ENCODE assay signal across 14 mouse cellular contexts in genomic region chr1:134320691-134321301, GRCm38 (mm10). TPM values are rescaled to one million over a fixed set of nuclear protein-coding genes. Genes with fewer than 3 reads are reported as not detected.
DNase-seq lines count a peak whose midpoint lies in the region; ATAC-seq lines count a peak whose summit lies in the region.
"Had no signal": no experiment of that assay in that cellular context is flagged by ENCODE, and none has a peak within 500 bp of the region (broad histone marks: within the 10 kb centered on the region; RNA-seq: fewer than 3 reads in every experiment).

No protein-coding gene starts in this region.

- DNase-seq in hindbrain, embryonic 11.5 days (ENCODE audit: low spot score): peak; percentile 46
- DNase-seq in mesoderm, embryonic 11.5 days (ENCODE audit: low read depth, low spot score): peak; percentile 70
- DNase-seq in spleen, postnatal 36 days (ENCODE audit: low spot score in 2 of 2): no peak
- no peak for DNase-seq in cerebellum, postnatal 10 days
- DNase-seq: cerebellum, adult 2 months; gastrocnemius, postnatal 14 days; kidney, adult 8-10 months; layer of hippocampus, postnatal 36 days; liver, postnatal 0 days; right cerebral cortex, adult 18-20 months had no signal

- no peaks in the 10 kb centered on the region for H3K27me3 ChIP-seq in midbrain, embryonic 12.5 days
- no peaks in the 10 kb centered on the region for H3K27me3 ChIP-seq in midbrain, embryonic 15.5 days (replicated peaks)
- no peaks in the 10 kb centered on the region for H3K27me3 ChIP-seq in hindbrain, embryonic 11.5 days (ENCODE audit: control insufficient read depth, insufficient read depth, low read length)
- H3K27me3 ChIP-seq: stomach, embryonic 15.5 days had no signal

- H3K27ac ChIP-seq in midbrain, embryonic 12.5 days (replicated peaks): 0 out of 2 replicates have a peak overlapping the region, but pooled peaks have one; percentile 1
- H3K27ac ChIP-seq in midbrain, embryonic 15.5 days: no peak overlapping the region
- peak overlapping the region; percentile 17; the same call in 1 of the 2 replicates for H3K27ac ChIP-seq in hindbrain, embryonic 11.5 days (ENCODE audit: low read depth, low read length)
- H3K27ac ChIP-seq: stomach, embryonic 15.5 days had no signal

- H3K4me2 ChIP-seq in midbrain, embryonic 12.5 days (replicated peaks): no peak overlapping the region
- no peak overlapping the region for H3K4me2 ChIP-seq in midbrain, embryonic 15.5 days
- H3K4me2 ChIP-seq in hindbrain, embryonic 11.5 days (replicated peaks; ENCODE audit: low read depth, low read length): no peak overlapping the region
- H3K4me2 ChIP-seq: stomach, embryonic 15.5 days had no signal

- H3K4me3 ChIP-seq in midbrain, embryonic 12.5 days: no peak overlapping the region
- H3K4me3 ChIP-seq in midbrain, embryonic 15.5 days: no peak overlapping the region
- no peak overlapping the region for H3K4me3 ChIP-seq in hindbrain, embryonic 11.5 days (ENCODE audit: low read depth, low read length)
- H3K4me3 ChIP-seq: stomach, embryonic 15.5 days had no signal

- peaks cover 12% of the 10 kb centered on the region for H3K4me1 ChIP-seq in midbrain, embryonic 12.5 days
- H3K4me1 ChIP-seq in midbrain, embryonic 15.5 days: peaks cover 2% of the 10 kb centered on the region; the same call in 1 of the 2 replicates
- H3K4me1 ChIP-seq in hindbrain, embryonic 11.5 days (replicated peaks; ENCODE audit: control insufficient read depth, insufficient read depth, low read length): peaks cover 3% of the 10 kb centered on the region; the same call in 1 of the 2 replicates

- no peak overlapping the region for H3K9ac ChIP-seq in midbrain, embryonic 12.5 days (replicated peaks)
- no peak overlapping the region for H3K9ac ChIP-seq in midbrain, embryonic 15.5 days
- no peak overlapping the region for H3K9ac ChIP-seq in hindbrain, embryonic 11.5 days (ENCODE audit: low read depth, low read length)
- H3K9ac ChIP-seq: liver, postnatal 0 days; stomach, embryonic 15.5 days had no signal

- no peak for ATAC-seq in midbrain, embryonic 12.5 days (ENCODE audit: low FRiP score, low read depth)
- ATAC-seq in midbrain, embryonic 15.5 days (replicated peaks): no peak
- ATAC-seq in hindbrain, embryonic 11.5 days (ENCODE audit: low FRiP score): peak; percentile 56
- no peak for ATAC-seq in frontal cortex, adult (ENCODE audit: low TSS enrichment)
- ATAC-seq: liver, postnatal 0 days had no signal

- whole genome bisulfite sequencing in midbrain, embryonic 12.5 days: 66% methylated on average over 14 of the region's 14 CpGs
- 58% methylated on average over 14 of the region's 14 CpGs for WGBS in midbrain, embryonic 15.5 days
- 62% methylated on average over 14 of the region's 14 CpGs for WGBS in hindbrain, embryonic 11.5 days

- H3K36me3 ChIP-seq in midbrain, embryonic 12.5 days: no peaks in the 10 kb centered on the region
- H3K36me3 ChIP-seq in midbrain, embryonic 15.5 days (replicated peaks): 0 out of 2 replicates have a peak, but pooled peaks cover 6% of the 10 kb centered on the region
- no peaks in the 10 kb centered on the region for H3K36me3 ChIP-seq in hindbrain, embryonic 11.5 days (ENCODE audit: control insufficient read depth, insufficient read depth, low read length)
- H3K36me3 ChIP-seq: stomach, embryonic 15.5 days had no signal

- H3K9me3 ChIP-seq in midbrain, embryonic 12.5 days: no peaks in the 10 kb centered on the region
- H3K9me3 ChIP-seq in midbrain, embryonic 15.5 days: no peaks in the 10 kb centered on the region
- no peaks in the 10 kb centered on the region for H3K9me3 ChIP-seq in hindbrain, embryonic 11.5 days (ENCODE audit: control insufficient read depth, low read length)
- H3K9me3 ChIP-seq: stomach, embryonic 15.5 days had no signal

RNA-seq across cellular contexts. Expression of gene Ppfia4, which starts 11.9 kb away (rescaled TPM):
- 5.1 and 5.3 TPM in 2 replicates for polyA plus RNA-seq in midbrain, embryonic 12.5 days (2016; fragmentation: Nextera tagmentation; extraction: Ambion mirVana)
- 18.9 and 20.4 TPM in 2 replicates for polyA plus RNA-seq in midbrain, embryonic 15.5 days (2015; fragmentation: Nextera tagmentation; extraction: Ambion mirVana)
- polyA plus RNA-seq in hindbrain, embryonic 11.5 days (2014; fragmentation: Nextera tagmentation; extraction: Ambion mirVana): 1.9 and 2.1 TPM in 2 replicates

RNA-seq across cellular contexts. Expression of gene Myog, which starts 31.0 kb away (rescaled TPM):
- 0.11 and 0.30 TPM in 2 replicates for polyA plus RNA-seq in midbrain, embryonic 12.5 days (2016; fragmentation: Nextera tagmentation; extraction: Ambion mirVana)
- 0.10 TPM in 1 of 2 replicates, not detected in the other for polyA plus RNA-seq in midbrain, embryonic 15.5 days (2015; fragmentation: Nextera tagmentation; extraction: Ambion mirVana)
- 5.5 and 12.2 TPM in 2 replicates for polyA plus RNA-seq in hindbrain, embryonic 11.5 days (2014; fragmentation: Nextera tagmentation; extraction: Ambion mirVana)
- polyA plus RNA-seq: cerebellum, adult 2 months; liver, postnatal 0 days had no signal

RNA-seq across cellular contexts. Expression of gene Tmem183a, which starts 41.0 kb away (rescaled TPM):
- polyA plus RNA-seq in midbrain, embryonic 12.5 days (2016; fragmentation: Nextera tagmentation; extraction: Ambion mirVana): 118 and 120 TPM in 2 replicates
- polyA plus RNA-seq in midbrain, embryonic 15.5 days (2015; fragmentation: Nextera tagmentation; extraction: Ambion mirVana): 144 and 147 TPM in 2 replicates
- 126 and 128 TPM in 2 replicates for polyA plus RNA-seq in hindbrain, embryonic 11.5 days (2014; fragmentation: Nextera tagmentation; extraction: Ambion mirVana)

Comparison
In these comparisons a context has a peak if more than half of its experiments do, and no peak if none do; other contexts are left out.
1. DNase-seq: peak in hindbrain, embryonic 11.5 days (single experiment) and mesoderm, embryonic 11.5 days (single experiment); none in spleen, postnatal 36 days (0 of 2) and cerebellum, postnatal 10 days (0 of 2).